Mouse (Mus musculus) embryonic fibroblast, embryonic 13.5 days (primary cell): ENCODE results near the gene Relch.

Experiments
- CTCF ChIP-seq: IDR thresholded peaks from 2 replicates; pipeline ENCODE4 v1.5.1; 2011; ENCODE audit warnings: mild to moderate bottlenecking, control low read depth, low read length, moderate library complexity, borderline replicate concordance; ENCODE audit not compliant: insufficient read depth
- POLR2A ChIP-seq: IDR thresholded peaks from 2 replicates; pipeline ENCODE4 v1.6.1; 2011; ENCODE audit warnings: low read depth, mild to moderate bottlenecking, control low read depth, low read length, moderate library complexity

GRCm38 (mm10) chr1:105742481-105742880 is 78.8 kb downstream of the Relch start:
- TF ChIP-seq CTCF (no peak), POLR2A (no peak)
